Mouse (Mus musculus): ENCODE measurements around the gene Qrfpr.
A peak's percentile ranks its signal among the peaks of the same experiment; 100 is the strongest.

Gene Qrfpr

DNA sequence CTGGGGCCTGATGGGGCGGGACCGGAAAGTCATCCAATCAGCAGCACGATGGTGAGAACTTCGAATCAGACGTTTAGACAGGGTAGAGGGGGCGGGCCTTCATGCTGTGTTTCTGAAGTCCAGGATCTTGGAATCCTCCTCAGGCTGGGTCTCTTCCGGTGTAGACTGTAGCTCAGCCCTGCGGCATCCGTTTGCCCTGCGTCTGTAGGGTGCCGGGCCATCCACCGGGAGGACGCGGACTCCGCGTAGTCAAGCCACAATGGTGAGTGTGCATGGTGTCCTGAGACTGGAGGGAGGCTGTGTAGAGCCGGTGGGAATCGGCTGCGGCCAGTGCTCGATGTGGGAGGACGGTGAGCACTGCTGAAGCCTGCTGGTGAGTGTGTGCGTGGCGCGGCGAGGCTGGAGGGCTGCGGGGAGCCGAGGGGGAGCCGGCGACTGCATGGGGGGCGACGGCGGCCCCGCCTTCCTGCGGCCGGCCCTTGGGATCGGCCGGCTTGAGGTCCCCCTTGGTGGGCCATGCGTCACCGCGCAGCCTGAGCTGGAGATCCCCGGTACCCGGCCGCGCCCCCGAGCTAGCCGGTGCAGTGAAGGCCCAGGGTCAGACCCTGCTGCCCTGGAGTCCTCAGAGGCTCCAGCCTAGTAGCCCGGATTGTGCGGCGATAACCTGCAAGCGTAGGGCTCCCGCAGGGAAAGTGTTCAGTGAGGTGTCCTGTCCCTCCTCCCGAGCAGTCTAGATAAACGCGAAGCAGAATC is 71.0 kb downstream of the Qrfpr start, which contains the start of gene D3Ertd254e:
Gene D3Ertd254e (plus strand): TSS at position 84 of the 753 bp plus-strand sequence.
- peak; percentile 68 to 82 for DNase-seq (ENCODE audit: low spot score in 2 of 2)

- no peak for DNase-seq (ENCODE audit: low spot score in 2 of 2)
Measured at GRCm38 (mm10) chr3:36150537-36150933, 71.6 kb downstream of the Qrfpr start.

DNA sequence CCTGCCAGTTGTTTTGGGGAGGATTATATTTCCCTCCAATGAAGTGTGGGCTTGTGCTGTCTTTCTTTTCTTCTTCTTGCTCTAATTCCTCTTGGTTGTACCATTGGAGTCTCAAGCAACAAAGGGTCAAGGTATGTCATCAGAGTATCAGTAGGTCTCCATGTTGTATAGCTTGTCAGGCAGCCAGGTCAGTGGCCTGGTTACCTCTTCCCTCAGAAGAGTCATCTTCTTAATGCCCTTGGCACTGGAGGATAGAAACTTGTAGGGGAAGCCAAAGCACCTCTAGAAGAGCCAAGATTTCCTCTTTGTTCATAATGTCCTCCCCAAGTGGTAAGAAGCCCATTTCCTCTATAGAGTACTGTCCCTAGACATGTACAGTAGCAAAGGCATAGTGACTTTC is 83.1 kb downstream of the Qrfpr start:
- DNase-seq (ENCODE audit: low spot score in 2 of 2), result no peak

DNA sequence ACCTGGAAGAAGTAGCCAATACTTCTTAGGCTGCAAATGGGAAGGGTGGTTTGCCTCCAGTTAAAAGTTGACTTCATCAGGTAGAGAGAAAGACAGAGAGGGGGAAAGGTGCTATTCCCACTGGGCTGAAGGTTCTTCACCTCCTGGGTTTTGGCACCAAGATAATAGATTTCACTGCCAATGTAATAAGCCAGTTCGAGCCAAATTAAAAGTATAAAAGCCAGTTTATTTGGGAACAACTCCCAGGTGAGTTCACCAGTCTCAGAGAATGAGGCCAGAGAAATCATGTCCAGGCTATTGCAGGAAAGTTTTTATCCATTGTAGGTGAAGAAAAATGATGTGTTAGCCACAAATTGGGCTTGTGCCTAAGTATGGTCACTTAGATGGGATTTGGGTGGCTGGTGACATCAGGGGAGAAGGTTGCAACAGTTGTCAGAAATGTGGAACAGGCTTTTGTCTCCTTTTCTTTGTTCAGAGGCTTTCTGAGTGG is 83.9 kb downstream of the Qrfpr start:
- no peak for DNase-seq (ENCODE audit: low spot score in 2 of 2)

GRCm38 (mm10) chr3:36137560-36137959 is 84.6 kb downstream of the Qrfpr start:
- DNase-seq (ENCODE audit: low spot score in 2 of 2), result no peak

DNA sequence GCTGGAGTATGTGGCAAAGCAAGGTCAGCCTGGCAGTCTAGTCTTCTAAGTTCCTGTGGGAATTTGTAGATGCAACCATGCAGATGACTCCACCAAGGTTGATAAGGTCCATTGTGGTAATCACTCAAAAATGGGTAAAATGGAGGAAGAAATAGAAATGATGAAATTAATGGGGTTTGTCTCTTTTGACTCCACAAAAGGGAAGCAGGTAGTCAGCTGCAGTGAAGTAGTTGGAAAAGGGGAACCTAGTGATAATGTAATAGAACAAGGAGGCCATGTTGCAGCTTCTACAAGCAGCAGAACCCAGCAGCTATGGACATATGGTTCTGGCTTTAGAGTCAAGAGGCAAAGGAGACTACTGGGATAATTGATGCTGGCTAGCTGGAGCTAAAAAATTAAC is 86.0 kb downstream of the Qrfpr start:
- no peak for DNase-seq (ENCODE audit: low spot score in 2 of 2)

All from cerebellum, postnatal 4 days (tissue).